23 mouse cellular contexts compared by ENCODE assay signal in the genomic region with DNA sequence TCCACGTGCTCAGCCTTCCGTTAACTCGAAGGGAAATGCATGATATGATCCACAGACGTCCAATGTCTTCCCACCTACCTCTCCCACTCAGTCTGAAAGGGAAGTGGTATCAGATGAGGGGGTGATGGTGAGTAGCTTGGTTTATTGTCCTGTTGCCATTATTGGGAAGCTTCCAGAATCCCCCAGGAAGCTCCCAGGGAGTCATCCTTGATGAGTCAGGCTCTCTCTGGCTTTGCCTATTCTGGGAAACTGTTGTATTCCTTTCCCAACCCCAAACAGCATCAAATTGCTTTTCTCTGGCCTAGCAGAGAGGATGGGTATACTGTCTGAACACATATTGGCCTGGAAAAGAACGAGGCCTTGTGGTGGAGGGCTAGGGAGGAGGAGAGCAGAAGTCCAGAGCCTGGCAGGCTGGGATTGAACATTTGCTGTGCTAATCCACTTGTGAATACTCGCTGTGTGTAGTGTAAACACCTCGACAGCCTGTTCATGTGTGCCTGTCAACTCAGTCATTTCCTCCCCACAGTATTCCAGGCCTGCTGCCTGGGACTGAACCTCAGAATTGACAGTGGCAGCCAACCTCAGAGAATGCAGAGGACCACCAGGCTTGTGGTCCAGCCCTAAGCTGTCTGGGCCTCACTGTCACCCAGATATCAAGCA.
DNase-seq lines count a peak whose midpoint lies in the region; ATAC-seq and TF ChIP-seq lines count a peak whose summit lies in the region.
"Had no signal": no experiment of that assay in that cellular context is flagged by ENCODE, and none has a peak within 500 bp of the region (broad histone marks: within the 10 kb centered on the region; RNA-seq: fewer than 3 reads in every experiment).

No protein-coding gene starts in this region.

- ATAC-seq in hindbrain, embryonic 15.5 days (ENCODE audit: low FRiP score, low read depth): no peak
- ATAC-seq in hindbrain, embryonic 13.5 days (ENCODE audit: low FRiP score): no peak
- no peak for ATAC-seq in midbrain, embryonic 16.5 days
- ATAC-seq in midbrain, postnatal 0 days (ENCODE audit: low FRiP score): no peak
- ATAC-seq in stomach, embryonic 15.5 days (ENCODE audit: insufficient read depth, low FRiP score, low read depth): no peak
- no peak for ATAC-seq in activated CD4-positive, CD25-positive, alpha-beta regulatory T cell, adult 4 months

- H3K4me2 ChIP-seq in hindbrain, embryonic 15.5 days: peak overlapping the region; percentile 99; the same call in 1 of the 2 replicates
- H3K4me2 ChIP-seq in hindbrain, embryonic 13.5 days: no peak overlapping the region
- H3K4me2 ChIP-seq in midbrain, embryonic 16.5 days (ENCODE audit: low read length): peak overlapping the region; percentile 92
- no peak overlapping the region for H3K4me2 ChIP-seq in midbrain, postnatal 0 days (ENCODE audit: low read depth, low read length, poor library complexity, severe bottlenecking)
- H3K4me2 ChIP-seq in stomach, embryonic 15.5 days: no peak overlapping the region

- no peaks in the 10 kb centered on the region for H3K36me3 ChIP-seq in hindbrain, embryonic 15.5 days
- H3K36me3 ChIP-seq in hindbrain, embryonic 13.5 days: no peaks in the 10 kb centered on the region
- no peaks in the 10 kb centered on the region for H3K36me3 ChIP-seq in midbrain, embryonic 16.5 days (ENCODE audit: control insufficient read depth, insufficient read depth, low read length)
- H3K36me3 ChIP-seq in midbrain, postnatal 0 days (ENCODE audit: insufficient read depth, low read length): no peaks in the 10 kb centered on the region
- H3K36me3 ChIP-seq in stomach, embryonic 15.5 days: no peaks in the 10 kb centered on the region
- H3K36me3 ChIP-seq: embryonic facial prominence, embryonic 13.5 days; heart, embryonic 15.5 days; limb, embryonic 15.5 days; neural tube, embryonic 13.5 days had no signal

- 63% methylated on average over 7 of the region's 7 CpGs for WGBS in hindbrain, embryonic 15.5 days
- WGBS in hindbrain, embryonic 13.5 days: 68% methylated on average over 7 of the region's 7 CpGs
- 63% methylated on average over 7 of the region's 7 CpGs for WGBS in midbrain, embryonic 16.5 days
- 69% methylated on average over 7 of the region's 7 CpGs for WGBS in midbrain, postnatal 0 days
- 49% methylated on average over 7 of the region's 7 CpGs for WGBS in stomach, embryonic 15.5 days

- DNase-seq in midbrain, postnatal 0 days (ENCODE audit: low spot score): no peak
- peak; percentile 69 for DNase-seq in brain, adult 2 months (ENCODE audit: low read depth, low spot score)
- DNase-seq: adrenal gland, postnatal 10 days; cerebellum, adult 8-10 months; cerebellum, postnatal 36 days; embryo, embryonic 11 days; gastrocnemius, adult 2 months; heart, postnatal 36 days; kidney, adult 11 months; left cerebral cortex, postnatal 4 days; thymus, postnatal 14 days had no signal

- H3K27ac ChIP-seq in hindbrain, embryonic 15.5 days (replicated peaks): no peak overlapping the region
- H3K27ac ChIP-seq in hindbrain, embryonic 13.5 days: no peak overlapping the region
- peak overlapping the region; percentile 86; the same call in 1 of the 2 replicates for H3K27ac ChIP-seq in midbrain, embryonic 16.5 days (ENCODE audit: low read length)
- H3K27ac ChIP-seq in midbrain, postnatal 0 days (ENCODE audit: low read depth, low read length): no peak overlapping the region
- H3K27ac ChIP-seq in stomach, embryonic 15.5 days: peak overlapping the region; percentile 17
- H3K27ac ChIP-seq: embryonic facial prominence, embryonic 13.5 days; heart, embryonic 15.5 days; kidney, postnatal 0 days; limb, embryonic 15.5 days; macrophage had no signal

- H3K4me3 ChIP-seq in hindbrain, embryonic 15.5 days: no peak overlapping the region
- no peak overlapping the region for H3K4me3 ChIP-seq in hindbrain, embryonic 13.5 days
- H3K4me3 ChIP-seq in midbrain, embryonic 16.5 days (ENCODE audit: low read depth, low read length): no peak overlapping the region
- no peak overlapping the region for H3K4me3 ChIP-seq in midbrain, postnatal 0 days (ENCODE audit: low read depth, low read length)
- no peak overlapping the region for H3K4me3 ChIP-seq in stomach, embryonic 15.5 days (replicated peaks)
- H3K4me3 ChIP-seq: erythroblast, embryonic 14.5 days had no signal

- H3K9me3 ChIP-seq in hindbrain, embryonic 15.5 days: no peaks in the 10 kb centered on the region
- H3K9me3 ChIP-seq in hindbrain, embryonic 13.5 days: no peaks in the 10 kb centered on the region
- H3K9me3 ChIP-seq in midbrain, embryonic 16.5 days (replicated peaks; ENCODE audit: control insufficient read depth, low read length, poor library complexity, severe bottlenecking): no peaks in the 10 kb centered on the region
- no peaks in the 10 kb centered on the region for H3K9me3 ChIP-seq in midbrain, postnatal 0 days (ENCODE audit: low read length)
- no peaks in the 10 kb centered on the region for H3K9me3 ChIP-seq in stomach, embryonic 15.5 days
- H3K9me3 ChIP-seq: heart, embryonic 15.5 days; limb, embryonic 15.5 days; neural tube, embryonic 13.5 days had no signal

- peaks cover 40% of the 10 kb centered on the region for H3K4me1 ChIP-seq in hindbrain, embryonic 15.5 days (replicated peaks)
- H3K4me1 ChIP-seq in hindbrain, embryonic 13.5 days (replicated peaks): peaks cover 61% of the 10 kb centered on the region
- H3K4me1 ChIP-seq in midbrain, embryonic 16.5 days (ENCODE audit: control insufficient read depth, insufficient read depth, low read length): peaks cover 25% of the 10 kb centered on the region
- 0 out of 2 replicates have a peak, but pooled peaks cover 12% of the 10 kb centered on the region for H3K4me1 ChIP-seq in midbrain, postnatal 0 days (ENCODE audit: insufficient read depth, low read length)
- H3K4me1 ChIP-seq in stomach, embryonic 15.5 days: peaks cover 30% of the 10 kb centered on the region

- TF ChIP-seq CTCF in midbrain, postnatal 0 days (IDR thresholded peaks at IDR 0.05): no peak

- no peak overlapping the region for H3K9ac ChIP-seq in hindbrain, embryonic 15.5 days
- no peak overlapping the region for H3K9ac ChIP-seq in hindbrain, embryonic 13.5 days
- H3K9ac ChIP-seq in midbrain, embryonic 16.5 days (ENCODE audit: low read depth, low read length): peak overlapping the region; percentile 80; the same call in 1 of the 2 replicates
- no peak overlapping the region for H3K9ac ChIP-seq in midbrain, postnatal 0 days (replicated peaks; ENCODE audit: low read length, poor library complexity, severe bottlenecking)
- no peak overlapping the region for H3K9ac ChIP-seq in stomach, embryonic 15.5 days
- H3K9ac ChIP-seq: limb, embryonic 15.5 days had no signal

- no peaks in the 10 kb centered on the region for H3K27me3 ChIP-seq in hindbrain, embryonic 15.5 days
- peaks cover 37% of the 10 kb centered on the region for H3K27me3 ChIP-seq in hindbrain, embryonic 13.5 days
- H3K27me3 ChIP-seq in midbrain, embryonic 16.5 days (ENCODE audit: control insufficient read depth, insufficient read depth, low read depth, low read length): peaks cover 4% of the 10 kb centered on the region; the same call in 1 of the 2 replicates
- H3K27me3 ChIP-seq in midbrain, postnatal 0 days (ENCODE audit: insufficient read depth, low read length): no peaks in the 10 kb centered on the region
- H3K27me3 ChIP-seq in stomach, embryonic 15.5 days (replicated peaks): peaks cover 27% of the 10 kb centered on the region

Comparison
In these comparisons a context has a peak if more than half of its experiments do, and no peak if none do; other contexts are left out.
1. H3K27ac ChIP-seq: peak in midbrain, embryonic 16.5 days (single experiment) and stomach, embryonic 15.5 days (single experiment); none in hindbrain, embryonic 15.5 days (single experiment), hindbrain, embryonic 13.5 days (single experiment) and midbrain, postnatal 0 days (single experiment).
2. H3K4me2 ChIP-seq: peak in hindbrain, embryonic 15.5 days (single experiment) and midbrain, embryonic 16.5 days (single experiment); none in hindbrain, embryonic 13.5 days (single experiment), midbrain, postnatal 0 days (single experiment) and stomach, embryonic 15.5 days (single experiment).